Mouse (Mus musculus) kidney, adult 2 months (tissue): ENCODE data around the gene Stk24.

Experiments used
- CTCF ChIP-seq: fragments of 200-500 bp; conservative IDR thresholded peaks from 2 replicates; pipeline ENCODE4 v1.5.1; 2011; ENCODE audit warnings: low read depth, mild to moderate bottlenecking, control low read depth, low read length, moderate library complexity, mixed read lengths; ENCODE audit not compliant: insufficient read depth, insufficient read length
- POLR2A ChIP-seq: fragments of 200-500 bp; IDR thresholded peaks from one replicate; pipeline ENCODE4 v1.6.1; 2011; ENCODE audit warnings: low read depth, low read length, control low read depth

DNA sequence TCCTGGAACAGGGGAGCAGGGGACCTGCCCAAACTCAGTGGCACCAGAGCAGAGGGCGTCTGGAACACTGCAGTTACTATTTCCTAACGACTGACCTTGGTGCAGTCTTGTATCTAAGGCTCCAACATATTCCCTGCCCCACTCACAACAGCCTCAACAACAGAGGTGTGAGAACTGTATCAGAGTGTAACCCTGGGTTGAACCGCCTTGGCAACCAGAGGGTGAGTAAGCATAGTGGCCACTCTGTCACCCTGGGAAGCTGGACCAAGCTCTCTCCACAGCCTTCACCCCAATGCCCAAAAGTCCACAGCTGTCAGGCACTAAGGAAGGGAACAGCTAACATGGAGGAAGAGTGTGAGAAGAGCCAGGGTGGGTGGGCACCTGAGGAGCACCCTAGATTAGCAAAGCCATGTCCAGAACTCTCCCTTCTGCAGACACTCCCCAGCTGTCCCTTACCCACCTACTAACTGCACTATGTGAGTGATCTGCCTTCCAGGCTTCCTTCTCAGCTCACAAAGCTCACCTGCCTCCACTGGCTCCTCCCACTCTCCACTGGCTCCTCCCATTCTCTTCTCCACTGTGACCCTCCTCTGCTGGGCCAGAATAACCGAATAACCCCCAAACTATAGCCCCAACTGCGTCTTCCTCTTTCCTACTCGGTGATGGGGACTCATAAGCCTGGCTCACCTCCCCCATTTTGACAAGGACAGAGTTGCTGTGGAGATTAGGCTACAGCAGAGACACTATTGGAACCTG, 69.3 kb downstream of the Stk24 start:
- no peak for TF ChIP-seq POLR2A
- no peak for TF ChIP-seq CTCF
